Mouse (Mus musculus): Measurements from ENCODE around the gene Csdc2.

Csdc2 gene

DNA sequence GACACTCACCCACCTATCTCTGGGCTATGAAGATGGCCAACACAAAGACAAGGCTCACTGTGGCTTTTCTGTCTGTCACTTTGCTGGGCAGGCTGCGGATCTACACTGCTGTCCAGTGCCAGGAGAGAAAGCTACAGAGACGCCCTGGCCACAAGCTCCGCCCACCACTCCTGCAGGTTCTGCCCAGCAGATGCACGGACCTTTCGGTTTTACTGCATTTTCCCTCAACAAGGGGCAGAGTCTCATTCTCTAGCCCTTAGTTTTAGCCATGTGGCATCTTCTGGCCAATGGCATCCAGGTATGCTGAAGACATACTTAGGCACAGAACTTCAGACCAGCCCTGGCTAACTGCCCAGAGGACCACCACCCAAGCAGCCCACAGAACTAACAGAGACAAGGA is 15.3 kb upstream of the Csdc2 start:
- in situ Hi-C loops (cut with MboI; ENCODE audit: unreplicated experiment in 2 of 2), result no loop called here

DNA sequence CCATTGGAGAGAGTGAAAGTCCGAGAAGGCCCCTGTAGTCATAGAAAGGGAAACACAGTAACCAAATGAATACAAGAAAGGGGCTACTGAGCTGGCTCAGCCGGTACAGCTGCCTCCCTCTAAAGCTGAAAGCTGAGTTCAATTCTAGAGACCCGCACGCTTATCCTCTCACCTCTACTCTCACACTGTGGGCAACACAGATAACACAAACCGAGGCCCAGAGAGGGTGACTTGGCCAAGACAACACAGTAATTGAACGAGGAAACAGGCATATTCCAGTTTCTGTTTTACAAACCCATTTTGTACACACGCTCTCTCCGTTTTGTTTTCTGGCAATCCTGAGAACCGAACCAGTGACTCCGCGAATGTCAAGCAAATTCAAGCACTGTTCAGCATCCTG is 11.6 kb upstream of the Csdc2 start:
- in situ Hi-C loops (cut with MboI; ENCODE audit: unreplicated experiment in 2 of 2), result no loop called here

DNA sequence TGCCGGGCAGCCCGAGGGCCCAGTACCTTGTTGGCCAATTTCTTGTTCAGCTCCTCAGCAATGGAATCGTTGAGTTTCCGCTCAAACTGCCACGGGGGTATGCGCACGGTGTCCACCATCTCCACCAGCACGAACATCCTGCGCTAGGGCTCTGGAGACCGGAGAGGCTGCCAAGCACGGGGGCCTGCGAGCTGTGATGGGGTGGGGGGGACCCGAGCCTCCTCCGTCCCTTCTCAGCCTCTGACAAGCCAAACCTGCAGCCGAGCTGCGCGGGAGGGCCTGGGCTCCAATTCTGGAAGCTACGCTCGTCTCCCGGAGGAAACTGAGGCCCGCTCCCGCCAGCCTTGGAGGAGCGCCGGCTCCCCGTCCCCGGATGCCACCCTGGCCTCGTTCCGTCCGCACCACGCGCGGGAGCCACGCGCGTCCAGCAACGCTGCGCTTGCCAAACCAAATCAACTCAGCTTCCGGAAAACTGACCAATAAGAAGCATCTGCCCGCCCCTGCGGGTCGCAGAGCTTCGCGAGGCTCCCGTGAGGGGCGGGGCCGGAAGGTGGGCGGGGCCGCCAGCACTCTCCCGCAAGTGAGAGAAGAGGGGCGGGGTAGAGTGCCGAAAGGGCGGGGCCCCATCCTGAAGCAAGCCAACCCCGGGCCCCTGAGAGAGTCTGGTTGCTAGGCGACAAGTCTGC is 10.7 kb upstream of the Csdc2 start, which contains the start of gene Polr3h:
Gene Polr3h, minus strand, starts transcription at position 481 of the 686 bp plus-strand sequence.
- in situ Hi-C loops (cut with MboI; ENCODE audit: unreplicated experiment in 2 of 2), result no loop called here

DNA sequence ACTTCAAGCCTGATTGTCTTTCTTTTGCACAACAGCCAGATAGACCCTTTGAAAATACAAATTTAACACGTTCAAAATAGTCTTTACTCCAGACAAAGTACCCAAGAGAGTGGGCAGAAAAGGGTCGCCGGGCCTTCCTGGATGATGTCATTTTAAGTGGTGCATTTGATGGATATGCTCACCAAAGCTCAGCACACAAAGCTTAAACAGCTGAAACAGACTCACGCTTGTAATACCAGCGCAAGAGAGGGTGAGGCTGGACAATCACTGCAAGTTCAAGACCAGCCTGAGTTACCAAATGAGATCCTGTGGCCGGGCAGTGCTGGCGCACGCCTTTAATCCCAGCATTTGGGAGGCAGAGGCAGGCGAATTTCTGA is 10.1 kb upstream of the Csdc2 start:
- in situ Hi-C loops (cut with MboI; ENCODE audit: unreplicated experiment in 2 of 2), result no loop called here

DNA sequence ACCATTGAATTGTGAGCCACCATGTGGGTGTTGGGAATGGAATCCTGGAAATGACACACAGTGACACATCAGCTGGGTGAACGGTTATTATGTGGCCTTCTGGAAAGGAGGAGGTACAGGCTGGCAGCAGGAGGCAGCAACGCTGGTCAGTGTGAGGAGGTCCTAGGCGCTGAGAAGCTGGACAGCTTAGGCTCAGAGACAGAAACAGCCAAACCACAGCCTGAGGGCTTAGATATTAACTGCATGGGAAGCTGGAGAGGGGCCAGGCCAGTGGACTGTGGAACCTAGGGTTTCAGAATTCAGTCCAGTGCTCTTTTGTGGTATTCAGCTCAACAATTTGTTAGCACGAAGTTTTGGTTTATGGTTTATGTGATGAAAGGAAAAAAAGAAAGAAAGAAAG is 8.8 kb upstream of the Csdc2 start:
- in situ Hi-C loops (cut with MboI; ENCODE audit: unreplicated experiment in 2 of 2), result no loop called here

DNA sequence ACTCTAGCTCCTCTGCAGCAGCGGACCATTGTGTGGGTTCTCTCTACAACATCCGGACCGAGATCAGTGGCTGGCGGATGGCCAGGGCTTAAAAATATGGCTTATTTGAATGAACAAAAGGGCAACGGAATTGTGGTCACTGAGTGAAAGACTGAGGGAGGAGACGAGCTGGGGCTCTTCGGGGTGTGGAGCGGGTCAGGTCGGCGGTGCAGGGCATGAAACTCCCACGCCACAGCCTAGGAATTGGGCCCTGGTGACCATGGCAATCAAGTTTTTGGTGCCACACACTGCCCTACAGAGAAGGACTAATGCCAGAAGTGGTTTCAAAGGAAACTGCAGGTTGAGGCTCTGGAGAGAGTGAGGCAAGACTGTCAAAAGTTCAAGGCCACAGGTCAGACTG is 8.3 kb upstream of the Csdc2 start:
- in situ Hi-C loops (cut with MboI; ENCODE audit: unreplicated experiment in 2 of 2), result no loop called here

DNA sequence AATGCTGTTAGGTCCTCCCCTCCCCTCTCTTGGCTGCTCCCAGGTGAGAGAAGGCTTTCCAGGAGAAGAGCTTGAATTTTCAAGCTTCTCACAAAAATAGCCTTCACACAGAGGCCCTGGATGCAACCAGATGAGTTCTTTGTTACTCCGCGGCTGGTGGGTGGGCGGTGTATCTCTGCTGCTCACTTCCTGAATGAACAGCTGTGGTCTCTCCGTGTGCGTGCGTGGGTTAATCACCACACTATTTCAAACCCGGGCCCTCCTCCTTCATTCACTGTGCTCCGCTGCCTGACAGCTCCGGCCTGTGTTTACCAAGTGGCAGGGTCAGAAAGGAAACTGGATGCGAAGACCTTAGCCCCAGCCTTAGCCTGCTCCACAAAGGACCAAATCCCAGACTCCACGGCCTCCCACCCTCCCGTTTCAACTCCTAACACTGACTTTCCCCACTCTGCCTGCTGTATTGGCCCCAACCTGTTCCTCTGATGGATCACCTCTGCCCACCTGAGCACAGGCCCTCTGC is 3.5 kb upstream of the Csdc2 start:
- in situ Hi-C loops (cut with MboI; ENCODE audit: unreplicated experiment in 2 of 2), result no loop called here

DNA sequence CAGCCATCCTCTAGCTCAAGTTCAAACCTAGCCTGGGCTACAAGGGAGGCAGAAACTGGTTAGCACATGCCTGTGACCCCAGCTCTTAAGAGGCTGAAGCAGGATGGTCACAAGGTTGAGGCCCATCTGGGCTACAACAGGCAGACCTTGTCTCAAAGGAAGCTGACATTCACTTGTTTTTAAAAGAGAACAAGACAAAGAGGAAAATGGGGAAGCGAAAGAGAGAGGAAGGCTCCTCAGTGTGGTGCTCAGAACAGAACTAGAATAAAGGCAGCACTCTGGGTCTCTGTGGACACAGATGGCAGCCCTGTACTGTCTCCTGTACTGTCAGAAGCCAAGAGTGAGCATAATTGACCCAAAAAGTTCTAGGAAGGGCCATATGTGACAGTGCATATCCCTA is 2.6 kb upstream of the Csdc2 start:
- in situ Hi-C loops (cut with MboI; ENCODE audit: unreplicated experiment in 2 of 2), result no loop called here

DNA sequence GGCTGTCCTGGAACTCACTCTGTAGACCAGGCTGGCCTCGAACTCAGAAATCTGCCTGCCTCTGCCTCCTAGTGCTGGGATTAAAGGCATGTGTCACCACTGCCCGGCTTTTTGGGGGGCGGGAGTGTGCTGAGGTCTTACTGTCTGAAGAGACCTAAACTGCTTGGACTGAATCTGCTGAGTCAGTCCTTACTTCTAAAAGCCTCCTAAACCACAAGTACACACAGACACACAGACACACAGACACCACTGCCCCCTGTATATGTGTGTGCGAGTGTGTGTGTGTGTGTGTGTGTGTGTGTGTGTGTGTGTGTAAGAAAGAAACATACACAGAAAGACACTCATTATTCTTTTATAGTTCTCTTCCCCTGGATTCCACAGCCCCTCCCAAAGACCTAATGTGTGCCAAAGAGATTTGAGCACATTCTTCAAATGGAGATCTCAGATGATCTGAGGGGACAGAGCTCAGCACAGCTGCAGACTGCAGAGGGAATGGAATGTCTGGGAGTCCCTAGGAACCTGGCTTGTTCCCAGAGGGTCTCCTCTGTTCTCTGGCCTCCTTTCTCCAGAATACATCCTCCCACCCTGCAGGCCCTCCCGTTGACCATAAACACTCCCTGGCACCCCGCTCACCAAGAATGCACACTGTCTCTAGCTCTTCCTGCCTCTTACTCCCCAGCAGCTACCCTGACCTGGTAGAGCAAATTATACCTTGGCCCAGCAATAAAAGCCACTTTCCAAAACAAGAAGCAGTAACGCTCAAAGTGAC is 506 bp upstream of the Csdc2 start:
- in situ Hi-C loops (cut with MboI; ENCODE audit: unreplicated experiment in 2 of 2), result no loop called here

DNA sequence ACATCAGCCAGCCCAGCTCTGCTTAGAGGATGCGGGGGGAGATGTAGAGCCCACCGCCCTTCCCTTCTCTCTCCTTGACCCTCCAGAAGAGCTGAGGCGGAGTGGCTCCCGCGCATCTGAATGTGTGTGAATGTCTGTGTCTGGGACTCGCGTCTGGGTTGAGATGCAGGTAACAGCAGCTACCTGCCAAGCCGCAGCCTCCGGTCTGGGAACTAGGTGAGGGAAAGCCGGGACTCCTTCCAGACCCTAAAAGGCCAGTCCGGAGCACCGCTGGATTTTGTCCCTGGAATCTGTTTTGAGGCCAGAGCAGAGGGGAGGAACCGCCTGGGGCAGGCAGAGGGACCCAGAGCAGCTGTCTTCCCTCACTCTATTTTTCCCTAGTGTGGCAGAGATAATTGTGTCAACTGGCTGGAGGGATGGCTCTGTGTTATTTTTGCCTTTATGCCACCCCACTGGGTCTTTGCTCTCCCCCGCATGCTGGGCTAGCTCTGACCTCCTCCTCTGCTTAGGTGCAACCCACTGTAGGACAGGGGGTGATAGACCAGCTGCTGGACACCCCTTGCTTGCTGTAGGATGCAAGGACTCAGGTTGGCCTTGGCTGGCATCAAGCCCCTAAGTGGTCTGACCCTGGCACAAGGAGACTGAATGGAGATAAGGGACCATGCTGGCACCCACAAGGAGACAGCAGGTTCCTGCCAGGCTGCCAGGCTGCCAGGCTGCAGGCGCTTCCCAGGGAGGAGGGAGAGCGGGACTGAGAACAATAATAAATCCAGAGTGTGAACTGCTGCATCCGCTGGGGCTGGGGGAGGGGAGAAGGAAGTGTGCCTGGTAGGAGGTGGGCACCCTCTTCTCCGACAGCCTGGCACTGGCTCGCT is 776 bp downstream of the Csdc2 start:
- in situ Hi-C loops (cut with MboI; ENCODE audit: unreplicated experiment in 2 of 2), result no loop called here

DNA sequence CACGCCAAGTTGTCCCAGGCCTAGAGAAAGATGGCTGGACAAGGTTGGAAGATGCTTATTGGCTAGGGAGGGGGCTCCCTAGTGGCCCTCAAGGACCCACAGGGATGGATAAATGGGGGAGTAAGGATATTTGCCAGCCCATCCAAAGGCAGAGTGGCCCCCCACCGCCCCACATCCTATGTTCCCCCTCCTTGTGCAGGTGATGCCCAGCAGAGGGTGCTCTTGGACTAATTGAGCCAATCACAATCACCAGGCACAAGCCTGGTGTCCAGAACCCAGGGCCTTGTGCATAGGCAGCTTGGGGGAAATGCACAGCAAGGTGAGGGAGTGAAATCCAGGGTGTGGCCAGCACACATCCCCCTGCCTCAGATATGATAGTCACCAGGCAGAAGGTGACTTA is 1.7 kb downstream of the Csdc2 start:
- in situ Hi-C loops (cut with MboI; ENCODE audit: unreplicated experiment in 2 of 2), result no loop called here

DNA sequence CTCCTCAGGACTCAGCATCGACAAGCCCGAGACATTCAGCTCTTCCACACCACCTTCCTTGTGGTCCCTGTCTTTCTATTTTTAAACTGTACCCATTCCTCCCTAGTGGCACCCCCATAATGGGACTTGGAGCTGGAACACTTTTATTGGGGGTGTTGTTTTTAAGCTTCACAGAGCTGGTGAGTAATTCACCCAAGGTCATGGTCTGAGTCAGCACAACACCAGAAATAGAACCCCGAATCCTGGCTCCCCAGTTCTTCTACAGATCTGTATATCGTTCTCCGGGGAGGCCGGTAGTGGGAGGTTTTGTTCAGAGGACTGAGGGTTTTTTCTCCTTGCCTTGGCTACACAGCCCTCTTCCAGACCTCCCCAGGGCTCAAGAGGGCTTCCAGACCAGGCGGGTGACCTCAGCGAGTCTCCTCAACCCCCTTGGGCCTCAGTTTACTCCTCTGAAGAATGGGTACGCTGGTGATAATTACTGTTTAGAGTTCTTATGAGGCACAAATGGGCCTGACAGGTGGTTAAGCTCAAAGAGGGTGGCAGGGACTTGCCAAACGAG is 2.7 kb downstream of the Csdc2 start:
- in situ Hi-C loops (cut with MboI; ENCODE audit: unreplicated experiment in 2 of 2), result no loop called here

DNA sequence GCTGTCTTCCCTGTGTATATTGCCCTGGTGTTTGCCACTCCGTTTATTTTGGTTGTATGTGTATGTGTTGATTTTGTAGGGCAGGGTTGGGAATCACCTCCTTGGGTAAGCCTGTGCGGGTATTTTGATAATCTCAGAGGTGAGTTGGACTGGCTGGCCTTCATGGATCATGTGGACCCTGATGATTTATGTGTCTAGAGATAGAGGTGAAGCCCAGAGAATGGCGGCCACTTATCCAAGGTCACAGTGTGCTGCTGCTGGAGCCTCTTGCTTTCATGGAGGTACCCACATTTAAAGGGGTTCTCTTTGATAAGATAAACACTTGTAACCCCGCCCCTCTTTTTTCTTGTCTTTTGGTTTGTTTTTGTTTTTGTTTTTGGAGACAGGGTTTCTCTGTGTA is 3.2 kb downstream of the Csdc2 start:
- in situ Hi-C loops (cut with MboI; ENCODE audit: unreplicated experiment in 2 of 2), result no loop called here

DNA sequence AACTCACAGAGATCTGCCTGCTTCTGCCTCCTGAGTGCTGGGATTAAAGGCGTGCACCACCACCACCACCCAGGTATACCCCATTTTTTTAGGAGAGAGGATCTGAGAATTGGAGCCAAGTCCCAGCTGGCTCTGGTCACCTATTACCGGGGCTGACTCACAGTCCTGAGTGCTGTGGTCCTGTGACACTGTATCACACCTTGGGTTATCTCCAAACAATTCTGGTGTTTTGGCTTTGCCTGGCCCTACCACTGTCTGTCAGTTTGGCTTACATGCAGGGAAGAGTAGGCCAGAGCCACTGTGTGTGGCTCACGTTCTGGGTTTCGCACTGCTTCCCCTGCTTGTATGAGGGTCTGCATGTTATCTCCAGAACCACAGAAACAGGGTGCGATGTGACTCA is 3.7 kb downstream of the Csdc2 start:
- in situ Hi-C loops (cut with MboI; ENCODE audit: unreplicated experiment in 2 of 2), result no loop called here

DNA sequence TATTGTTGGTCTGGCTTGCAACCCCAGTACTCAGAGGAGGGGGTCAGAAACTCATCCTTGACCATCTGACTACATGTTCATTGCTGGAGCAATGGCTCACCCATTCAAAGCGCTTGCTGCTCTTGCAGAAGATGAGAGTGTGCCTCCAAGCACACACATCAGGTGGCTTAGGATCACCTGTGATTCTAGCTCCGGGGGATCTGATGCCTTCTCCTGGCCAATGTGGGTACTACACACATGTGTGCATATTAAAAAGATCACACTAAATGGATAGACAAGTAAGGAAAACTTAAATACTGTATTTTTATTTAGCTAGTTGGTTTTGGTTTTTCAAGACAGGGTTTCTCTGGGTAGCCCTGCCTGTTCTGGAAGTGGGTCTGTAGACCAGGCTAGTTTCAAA is 4.5 kb downstream of the Csdc2 start:
- in situ Hi-C loops (cut with MboI; ENCODE audit: unreplicated experiment in 2 of 2), result no loop called here

DNA sequence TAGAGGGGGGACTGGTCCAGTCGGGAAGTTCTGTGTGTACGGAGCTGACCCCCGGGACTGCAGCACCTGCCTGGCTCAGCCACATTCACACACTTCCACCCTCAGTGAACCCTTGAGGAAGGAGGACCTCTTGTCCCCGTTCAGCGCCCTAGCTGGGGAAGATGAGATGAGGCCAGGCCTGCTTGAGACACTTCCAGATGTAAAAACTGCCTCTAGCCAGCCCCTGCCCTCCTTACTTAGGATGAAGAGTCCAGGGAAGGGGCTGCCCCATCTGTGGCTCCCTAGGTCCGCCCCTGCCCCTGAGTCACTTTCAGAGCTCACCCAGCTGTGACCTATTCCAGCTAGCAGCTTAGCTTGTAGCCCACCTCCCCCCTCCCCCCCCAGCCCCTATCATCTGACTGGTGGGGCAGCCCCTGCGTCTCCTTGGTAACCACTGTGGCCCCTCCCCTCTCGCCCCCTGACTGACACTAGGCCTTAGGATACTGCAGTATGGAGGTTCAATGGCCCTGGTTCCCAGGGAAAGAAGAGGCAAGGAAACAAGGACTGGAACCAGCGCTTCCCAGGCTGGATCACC is 6.7 kb downstream of the Csdc2 start:
- in situ Hi-C loops (cut with MboI; ENCODE audit: unreplicated experiment in 2 of 2), result no loop called here

DNA sequence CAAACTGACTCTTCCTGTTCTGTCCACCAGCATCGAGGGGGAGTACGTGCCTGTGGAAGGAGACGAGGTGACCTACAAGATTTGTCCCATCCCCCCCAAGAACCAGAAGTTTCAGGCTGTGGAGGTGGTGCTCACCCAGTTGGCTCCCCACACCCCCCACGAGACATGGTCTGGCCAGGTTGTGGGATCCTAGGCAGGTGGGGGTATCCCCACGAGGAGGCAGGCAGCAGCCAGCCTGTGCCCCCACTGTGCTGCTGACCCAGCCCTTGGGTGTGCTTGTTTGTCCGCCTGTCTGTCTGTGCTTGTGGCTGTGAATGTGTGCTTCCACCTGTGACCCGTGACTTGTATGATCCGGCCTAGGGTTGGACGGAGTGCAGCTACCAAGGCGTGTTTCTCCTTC is 12.5 kb downstream of the Csdc2 start:
- in situ Hi-C loops (cut with MboI; ENCODE audit: unreplicated experiment in 2 of 2), result no loop called here

DNA sequence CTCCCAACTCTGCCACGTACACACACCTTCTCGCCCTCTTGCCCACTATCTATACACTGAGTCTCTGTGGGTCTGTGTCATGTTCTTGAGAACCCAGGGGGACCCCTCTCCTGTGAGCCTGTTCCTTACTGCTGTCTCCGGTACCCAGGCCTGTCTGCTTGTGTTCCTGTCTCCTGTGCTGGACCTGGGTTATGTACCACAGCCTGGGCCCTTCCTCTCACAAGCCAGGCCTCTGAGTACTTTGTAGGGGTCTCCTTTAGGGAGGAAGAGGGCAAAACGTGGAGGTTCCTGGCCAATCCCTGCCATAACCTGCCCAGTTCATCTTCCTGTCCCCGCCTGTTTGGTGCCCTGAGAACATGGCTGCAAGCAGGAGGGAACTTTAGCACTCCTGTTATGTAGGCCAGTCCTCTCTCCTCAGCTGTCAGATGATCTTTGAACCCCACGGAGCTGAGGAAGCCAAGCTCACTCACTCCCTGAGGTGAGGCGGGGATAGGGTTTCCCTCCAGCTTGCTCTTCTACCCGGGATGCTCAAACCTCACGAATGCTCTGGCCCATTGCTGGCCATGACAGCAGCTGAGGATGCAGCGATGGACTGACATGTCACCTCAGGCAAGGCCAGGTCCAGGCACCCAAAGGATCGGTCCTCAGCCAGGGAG is 13.0 kb downstream of the Csdc2 start:
- in situ Hi-C loops (cut with MboI; ENCODE audit: unreplicated experiment in 2 of 2), result loop anchor here (5.0 to 10.0 kb wide), 3 partner anchors 105 to 285 kb away; partner anchors contain the start of gene 4930407I10Rik (in 1 of the 2)

DNA sequence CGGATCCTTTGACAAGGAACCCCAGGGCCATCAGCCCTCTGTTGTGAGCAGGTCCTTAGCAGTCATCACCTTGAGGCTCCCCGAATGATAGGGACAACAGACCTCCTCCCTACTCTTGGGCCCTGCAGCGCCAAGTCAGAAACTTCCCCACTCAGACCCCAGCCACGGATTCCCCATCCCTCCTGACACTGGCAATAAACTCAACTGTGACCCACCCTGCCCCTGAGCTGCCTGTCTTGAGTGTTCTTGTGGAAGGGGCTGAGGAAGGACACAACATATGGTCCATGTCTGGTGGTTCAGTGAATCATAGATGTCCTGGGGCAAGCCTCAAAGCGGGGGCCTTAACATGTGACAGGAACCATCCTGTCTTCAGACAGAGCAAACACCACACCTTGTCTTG is 14.2 kb downstream of the Csdc2 start:
- in situ Hi-C loops (cut with MboI; ENCODE audit: unreplicated experiment in 2 of 2), result loop anchor here (5.0 to 10.0 kb wide), 3 partner anchors 104 to 284 kb away; partner anchors contain the start of gene 4930407I10Rik (in 1 of the 2)

DNA sequence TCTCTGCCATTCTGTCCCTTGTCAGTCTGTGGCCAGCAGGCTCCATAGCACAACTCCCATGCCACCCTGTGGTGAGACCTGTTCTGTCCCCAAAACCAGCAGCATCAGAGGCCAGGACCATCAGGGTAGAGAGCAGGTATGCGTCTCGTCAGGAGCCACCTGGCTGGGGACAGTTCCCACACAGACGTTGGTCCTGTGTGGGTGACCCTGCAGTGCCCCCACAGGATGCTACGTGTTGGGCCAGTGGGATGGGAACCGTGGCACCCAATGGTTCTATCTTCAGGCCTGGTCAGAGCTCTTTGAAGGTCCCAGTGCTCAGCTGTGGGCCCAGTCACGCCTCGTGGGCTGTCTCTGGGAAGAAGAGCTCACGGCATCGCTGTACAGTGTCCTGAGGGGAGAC is 14.6 kb downstream of the Csdc2 start:
- in situ Hi-C loops (cut with MboI; ENCODE audit: unreplicated experiment in 2 of 2), result loop anchor here (5.0 to 10.0 kb wide), 3 partner anchors 104 to 284 kb away; partner anchors contain the start of gene 4930407I10Rik (in 1 of the 2)
